Mouse (Mus musculus) frontal cortex, postnatal 36 days (tissue): ENCODE measurements around the gene 3110040M04Rik.
A peak's percentile ranks its signal among the peaks of the same experiment; 100 is the strongest.

Source experiments
- DNase-seq, 2 experiments: peaks; one replicate each; pipeline ENCODE4 v3.0.0; 2022; ENCODE audit warnings: low spot score in 2 of 2

3110040M04Rik gene

GRCm38 (mm10) chr1:151236141-151236930 lies 32.4 kb downstream of the 3110040M04Rik start:
- DNase-seq, result peak; percentile 26 to 40

- DNase-seq, result no peak
These were observed 33.9 kb downstream of the 3110040M04Rik start for GRCm38 (mm10) chr1:151237780-151238179.

GRCm38 (mm10) chr1:151243332-151243731 lies 39.4 kb downstream of the 3110040M04Rik start:
- DNase-seq, result no peak

- no peak for DNase-seq
These were observed 40.1 kb downstream of the 3110040M04Rik start for GRCm38 (mm10) chr1:151244013-151244412.

GRCm38 (mm10) chr1:151244761-151245160 lies 40.8 kb downstream of the 3110040M04Rik start:
- DNase-seq, result no peak

- no peak for DNase-seq
These were observed 41.2 kb downstream of the 3110040M04Rik start for GRCm38 (mm10) chr1:151245165-151245564.

- no peak for DNase-seq
These were observed 41.9 kb downstream of the 3110040M04Rik start for GRCm38 (mm10) chr1:151245846-151246245.

- DNase-seq, result no peak
These were observed 46.2 kb downstream of the 3110040M04Rik start for GRCm38 (mm10) chr1:151250109-151250508.

- DNase-seq, result peak; percentile 55 to 65
These were observed 46.7 kb downstream of the 3110040M04Rik start for GRCm38 (mm10) chr1:151250529-151251193.

- no peak for DNase-seq
These were observed 47.5 kb downstream of the 3110040M04Rik start for GRCm38 (mm10) chr1:151251194-151252010.
